Mouse (Mus musculus): ENCODE measurements around the gene Tmem217.

GRCm38 (mm10) chr17:29579579-29580126 lies 27.5 kb upstream of the Tmem217 start:
- TF ChIP-seq CTCF (IDR thresholded peaks at IDR 0.05; ENCODE audit: control insufficient read depth, insufficient read depth, insufficient read length): no peak
- TF ChIP-seq CEBPB (IDR thresholded peaks at IDR 0.05; ENCODE audit: low read depth): no peak
- no peak for TF ChIP-seq MAX (IDR thresholded peaks at IDR 0.05)
- TF ChIP-seq MYOD1 (IDR thresholded peaks at IDR 0.05; ENCODE audit: control insufficient read depth, insufficient read length, low read depth): no peak
